Mouse (Mus musculus) neural tube, embryonic 15.5 days (tissue): ENCODE measurements around the gene Tob1. TPM values are rescaled to one million over a fixed set of nuclear protein-coding genes. Genes with fewer than 3 reads are reported as not detected.

Source experiments
- ATAC-seq: fragments of 200-750 bp; cut with Nextera tagmentation; 2 replicates; pipeline ENCODE4 v1.8.0; 2017; ENCODE audit warnings: mild to moderate bottlenecking, moderate TSS enrichment, moderate library complexity; ENCODE audit not compliant: low FRiP score
- H3K27ac ChIP-seq: fragments of 300-500 bp; sonication (generic); replicated peaks from 2 replicates; pipeline ENCODE4 v1.5.1; 2015; ENCODE audit warnings: mild to moderate bottlenecking, inconsistent platforms
- H3K27me3 ChIP-seq: fragments of 300-500 bp; sonication (generic); replicated peaks from 2 replicates; pipeline ENCODE4 v1.6.1; 2015; ENCODE audit warnings: inconsistent platforms
- H3K36me3 ChIP-seq: fragments of 300-500 bp; sonication (generic); 2 replicates; pipeline ENCODE4 v1.6.1; 2015; ENCODE audit warnings: inconsistent platforms
- H3K4me1 ChIP-seq: fragments of 300-500 bp; sonication (generic); 2 replicates; pipeline ENCODE4 v1.6.1; 2015; ENCODE audit warnings: inconsistent platforms
- H3K4me2 ChIP-seq: fragments of 300-500 bp; sonication (generic); 2 replicates; pipeline ENCODE4 v1.6.1; 2015; ENCODE audit warnings: inconsistent platforms, mild to moderate bottlenecking, moderate library complexity
- H3K4me3 ChIP-seq: fragments of 300-500 bp; sonication (generic); replicated peaks from 2 replicates; pipeline ENCODE4 v1.5.1; 2015; ENCODE audit warnings: mild to moderate bottlenecking, inconsistent platforms
- H3K9ac ChIP-seq: fragments of 300-500 bp; sonication (generic); replicated peaks from 2 replicates; pipeline ENCODE4 v1.6.1; 2015; ENCODE audit warnings: mild to moderate bottlenecking, inconsistent platforms
- H3K9me3 ChIP-seq: fragments of 300-500 bp; sonication (generic); replicated peaks from 2 replicates; pipeline ENCODE4 v1.6.1; 2016; ENCODE audit warnings: inconsistent platforms
- WGBS: fragments of 180-500 bp; shearing (Covaris S2); methylation state at CpG from one replicate; pipeline ENCODE4 v1.1.7; 2015; ENCODE audit warnings: mixed read lengths; 5-methylcytosine and 5-hydroxymethylcytosine counted together
- polyA plus RNA-seq: library from polyadenylated mRNA; unstranded; fragments of >200 nt; fragmentation: Nextera tagmentation; extraction: Ambion mirVana; gene quantifications from 2 replicates; pipeline ENCODE4 v1.2.1, GENCODE M21; 2015

The Tob1 gene
- polyA plus RNA-seq = 28.3 and 31.4 TPM in 2 replicates

- peaks cover 26% of the 10 kb centered on the region for H3K4me1 ChIP-seq
- peaks cover 2% of the 10 kb centered on the region; the same call in 1 of the 2 replicates for H3K36me3 ChIP-seq
- peak within 1 kb of the TSS; percentile 99 for H3K27ac ChIP-seq
- under 1% methylated on average over 41 of the region's 55 CpGs for WGBS
- H3K9me3 ChIP-seq = no peaks in the 10 kb centered on the region
- peak within 1 kb of the TSS; percentile 94 for H3K4me3 ChIP-seq
- ATAC-seq = peak; percentile 97
- H3K4me2 ChIP-seq = peak within 1 kb of the TSS; percentile 98
- no peaks in the 10 kb centered on the region for H3K27me3 ChIP-seq
- H3K9ac ChIP-seq = peak within 1 kb of the TSS; percentile 99
Observed at GRCm38 (mm10) chr11:94211124-94211603, at the start of gene Tob1. Gene Tob1 (plus strand): TSS chr11:94211454.

DNA sequence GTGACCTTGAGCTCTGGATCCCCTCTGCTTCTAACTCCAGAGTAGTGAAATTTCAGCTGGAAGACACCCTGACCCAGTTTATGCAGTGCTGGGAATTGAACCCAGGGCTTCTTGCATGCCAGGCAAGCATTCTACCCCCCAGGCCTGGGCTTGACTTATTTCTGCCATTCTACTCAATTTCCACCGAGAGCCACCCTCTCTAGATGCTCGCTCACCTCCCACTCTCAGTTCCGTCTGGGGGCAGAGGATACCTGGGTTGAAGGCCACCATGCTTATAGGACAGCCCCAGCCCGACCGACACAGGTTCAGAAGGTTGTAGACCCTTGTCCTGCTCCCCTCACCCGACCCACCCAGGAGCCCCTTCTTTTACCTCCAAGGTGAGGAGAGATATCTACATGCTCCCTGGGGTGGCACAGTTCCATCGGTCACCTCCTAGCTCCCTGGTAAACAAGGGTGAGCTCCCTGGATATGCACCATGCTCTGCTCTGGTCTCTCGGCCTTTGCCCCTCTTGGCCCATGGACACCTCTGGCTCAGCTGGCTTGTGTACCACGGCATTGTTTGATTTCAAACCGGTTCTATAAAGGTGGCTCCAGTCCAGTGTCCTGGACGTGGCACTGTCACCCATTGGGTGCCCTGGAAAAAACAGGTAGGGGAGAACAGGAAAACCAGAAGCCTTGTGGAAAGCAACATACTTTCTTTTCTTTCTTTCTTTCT is 49.2 kb upstream of the Tob1 start:
- Histone ChIP-seq H3K4me3 (no peak overlapping the region), H3K36me3 (no peaks in the 10 kb centered on the region), H3K4me2 (no peak overlapping the region), H3K9me3 (no peaks in the 10 kb centered on the region), H3K27ac (peak overlapping the region; percentile 98), H3K27me3 (no peaks in the 10 kb centered on the region), H3K9ac (no peak overlapping the region), H3K4me1 (peaks cover 40% of the 10 kb centered on the region)
- WGBS = 87% methylated on average over 11 of the region's 11 CpGs
- no peak for ATAC-seq

GRCm38 (mm10) chr11:94163005-94163767 is 48.1 kb upstream of the Tob1 start:
- no peak for ATAC-seq
- H3K9me3 ChIP-seq = no peaks in the 10 kb centered on the region
- no peaks in the 10 kb centered on the region for H3K27me3 ChIP-seq
- H3K4me2 ChIP-seq = no peak overlapping the region
- 41% methylated on average over 9 of the region's 9 CpGs for WGBS
- no peaks in the 10 kb centered on the region for H3K36me3 ChIP-seq
- no peak overlapping the region for H3K27ac ChIP-seq
- no peak overlapping the region for H3K9ac ChIP-seq
- peaks cover 40% of the 10 kb centered on the region for H3K4me1 ChIP-seq
- no peak overlapping the region for H3K4me3 ChIP-seq

GRCm38 (mm10) chr11:94165745-94166144 is 45.5 kb upstream of the Tob1 start:
- WGBS = 80% methylated on average over 4 of the region's 4 CpGs
- H3K4me3 ChIP-seq = no peak overlapping the region
- no peak overlapping the region for H3K27ac ChIP-seq
- H3K36me3 ChIP-seq = no peaks in the 10 kb centered on the region
- H3K9ac ChIP-seq = no peak overlapping the region
- ATAC-seq = no peak
- H3K9me3 ChIP-seq = no peaks in the 10 kb centered on the region
- H3K4me1 ChIP-seq = peaks cover 15% of the 10 kb centered on the region
- no peaks in the 10 kb centered on the region for H3K27me3 ChIP-seq
- no peak overlapping the region for H3K4me2 ChIP-seq

DNA sequence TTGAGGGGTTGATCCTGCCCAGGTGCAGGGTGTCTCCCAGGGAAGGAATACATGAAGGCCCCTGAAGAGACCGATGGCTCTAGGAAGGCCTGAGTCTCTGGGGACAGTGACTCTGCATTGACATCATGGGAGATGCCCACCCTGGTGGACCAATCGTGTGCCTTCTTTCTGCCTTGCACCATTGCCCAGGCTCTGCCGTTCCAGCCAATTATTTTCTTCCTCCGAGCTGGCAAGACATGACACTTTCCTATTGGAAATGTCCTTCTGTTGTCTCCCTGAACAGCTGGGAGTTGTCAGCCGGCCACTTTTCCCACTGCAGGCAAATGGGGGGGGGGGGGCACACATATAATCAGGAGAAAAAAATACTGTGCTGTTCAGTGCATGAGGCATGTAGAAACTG is 43.0 kb upstream of the Tob1 start:
- Histone ChIP-seq H3K27ac (no peak overlapping the region; the same call in 1 of the 2 replicates), H3K4me1 (no peaks in the 10 kb centered on the region; the same call in 1 of the 2 replicates)
- 35% methylated on average over 5 of the region's 5 CpGs for WGBS

GRCm38 (mm10) chr11:94169596-94169995 is 41.7 kb upstream of the Tob1 start:
- H3K27me3 ChIP-seq = no peaks in the 10 kb centered on the region
- no peaks in the 10 kb centered on the region; the same call in 1 of the 2 replicates for H3K4me1 ChIP-seq
- ATAC-seq = no peak
- 68% methylated on average over 5 of the region's 5 CpGs for WGBS
- H3K9me3 ChIP-seq = no peaks in the 10 kb centered on the region
- H3K9ac ChIP-seq = no peak overlapping the region
- no peak overlapping the region for H3K27ac ChIP-seq
- no peak overlapping the region for H3K4me2 ChIP-seq
- H3K36me3 ChIP-seq = no peaks in the 10 kb centered on the region
- H3K4me3 ChIP-seq = no peak overlapping the region

More for the DNA sequence above, 43.0 kb upstream of the Tob1 start:
- H3K4me2 ChIP-seq = no peak overlapping the region
- H3K4me3 ChIP-seq = no peak overlapping the region
- H3K36me3 ChIP-seq = no peaks in the 10 kb centered on the region
- ATAC-seq = no peak
- no peak overlapping the region for H3K9ac ChIP-seq
- H3K9me3 ChIP-seq = no peaks in the 10 kb centered on the region
- H3K27me3 ChIP-seq = no peaks in the 10 kb centered on the region

DNA sequence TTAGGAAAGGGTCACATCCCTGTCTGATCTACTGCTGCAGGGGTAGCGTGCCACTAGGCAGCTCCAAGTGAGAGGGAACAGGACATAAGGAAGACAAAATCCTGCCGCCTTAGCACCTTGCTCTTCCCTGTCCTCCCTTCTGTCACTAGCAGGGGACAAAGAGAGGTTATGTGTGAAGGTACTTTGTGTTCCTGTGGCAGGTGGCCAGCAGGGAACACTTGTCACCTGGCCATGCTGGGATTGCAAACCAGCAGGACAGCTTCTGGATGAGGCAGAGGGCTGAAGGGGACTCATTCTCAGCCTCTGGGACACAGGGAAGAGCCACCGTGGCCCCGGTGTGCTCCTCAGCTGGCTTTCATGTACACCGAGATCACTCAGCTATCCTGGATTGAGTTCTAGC is 39.6 kb upstream of the Tob1 start:
- Histone ChIP-seq H3K9me3 (no peaks in the 10 kb centered on the region), H3K4me2 (no peak overlapping the region), H3K36me3 (no peaks in the 10 kb centered on the region), H3K27me3 (no peaks in the 10 kb centered on the region), H3K27ac (no peak overlapping the region), H3K4me1 (no peaks in the 10 kb centered on the region; the same call in 1 of the 2 replicates), H3K9ac (no peak overlapping the region), H3K4me3 (no peak overlapping the region)
- ATAC-seq = no peak
- 86% methylated on average over 5 of the region's 5 CpGs for WGBS

GRCm38 (mm10) chr11:94172186-94172585 is 39.1 kb upstream of the Tob1 start:
- 82% methylated on average over 9 of the region's 9 CpGs for WGBS
- H3K27me3 ChIP-seq = no peaks in the 10 kb centered on the region
- H3K36me3 ChIP-seq = no peaks in the 10 kb centered on the region
- H3K4me3 ChIP-seq = no peak overlapping the region
- no peak overlapping the region for H3K27ac ChIP-seq
- no peaks in the 10 kb centered on the region for H3K9me3 ChIP-seq
- no peak overlapping the region for H3K4me2 ChIP-seq
- no peak overlapping the region for H3K9ac ChIP-seq
- ATAC-seq = no peak
- H3K4me1 ChIP-seq = no peaks in the 10 kb centered on the region; the same call in 1 of the 2 replicates

DNA sequence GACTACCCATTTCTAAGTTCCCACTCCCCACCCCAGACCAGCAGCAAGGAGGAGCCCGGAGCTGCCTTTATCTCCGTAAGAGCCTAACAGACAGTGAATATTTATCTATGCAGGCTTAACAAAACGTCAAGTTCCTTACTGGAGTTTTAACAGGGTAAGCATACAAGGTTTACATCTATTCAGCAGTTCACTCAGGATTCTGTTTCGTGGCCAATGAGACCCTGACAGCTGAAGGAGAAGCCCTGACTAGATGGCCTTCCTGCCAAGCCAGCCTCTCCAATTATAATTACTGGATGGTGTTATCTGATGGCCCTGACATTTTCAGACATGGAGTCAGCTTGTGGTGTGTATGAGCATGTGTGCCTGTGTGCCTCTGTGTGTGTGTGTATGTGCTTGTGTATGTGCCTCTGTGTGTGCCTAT is 37.5 kb upstream of the Tob1 start:
- no peak overlapping the region for H3K4me2 ChIP-seq
- H3K9ac ChIP-seq = no peak overlapping the region
- WGBS = 58% methylated on average over 4 of the region's 4 CpGs
- ATAC-seq = no peak
- H3K36me3 ChIP-seq = no peaks in the 10 kb centered on the region
- H3K4me3 ChIP-seq = no peak overlapping the region
- H3K4me1 ChIP-seq = no peaks in the 10 kb centered on the region; the same call in 1 of the 2 replicates
- no peaks in the 10 kb centered on the region for H3K9me3 ChIP-seq
- no peak overlapping the region for H3K27ac ChIP-seq
- H3K27me3 ChIP-seq = no peaks in the 10 kb centered on the region

DNA sequence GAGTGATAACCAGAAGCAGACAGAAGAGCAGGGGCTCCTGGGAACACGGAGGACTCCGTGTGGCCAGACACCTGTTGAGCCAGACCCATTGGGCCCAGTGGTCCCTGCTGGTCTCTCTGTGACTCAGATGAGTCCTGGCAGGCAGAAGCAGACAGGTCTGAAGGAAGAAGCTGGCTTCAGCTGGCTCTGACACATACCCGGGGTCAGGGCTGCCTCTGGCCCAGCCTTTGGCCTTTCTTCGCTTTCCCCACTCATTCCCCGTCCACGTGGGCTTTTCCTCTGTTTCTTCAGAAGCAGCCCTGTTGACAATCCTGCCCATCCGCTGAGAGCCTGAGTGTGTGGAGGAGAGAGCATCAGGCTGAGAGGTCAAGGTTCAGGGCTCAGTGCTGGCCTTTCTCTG is 36.0 kb upstream of the Tob1 start:
- Histone ChIP-seq H3K4me1 (no peaks in the 10 kb centered on the region; the same call in 1 of the 2 replicates), H3K4me2 (no peak overlapping the region), H3K9me3 (no peaks in the 10 kb centered on the region), H3K27me3 (no peaks in the 10 kb centered on the region), H3K4me3 (no peak overlapping the region), H3K36me3 (no peaks in the 10 kb centered on the region), H3K27ac (no peak overlapping the region), H3K9ac (no peak overlapping the region)
- no peak for ATAC-seq
- 70% methylated on average over 7 of the region's 7 CpGs for WGBS

DNA sequence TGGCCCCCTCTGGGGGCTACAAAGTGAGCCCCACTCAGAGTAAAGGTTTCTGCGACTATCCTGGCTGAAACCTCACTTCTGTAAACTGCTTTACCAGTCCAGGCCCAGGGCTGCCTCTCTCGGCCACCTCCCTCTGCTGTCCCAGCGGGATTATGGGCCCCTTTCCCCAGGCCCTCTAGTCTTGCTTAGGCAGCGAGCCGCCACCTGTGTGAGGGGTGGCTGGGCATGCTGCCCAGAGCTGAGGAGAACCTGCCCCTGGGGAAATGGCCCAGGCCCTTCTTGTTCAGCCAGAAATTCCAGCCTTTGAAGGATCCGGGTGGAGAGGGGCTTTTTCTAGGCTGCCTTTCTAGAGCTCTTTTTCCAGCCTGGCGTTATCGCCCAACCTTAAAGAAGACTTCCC is 35.6 kb upstream of the Tob1 start:
- no peaks in the 10 kb centered on the region for H3K27me3 ChIP-seq
- H3K36me3 ChIP-seq = no peaks in the 10 kb centered on the region
- WGBS = 53% methylated on average over 8 of the region's 8 CpGs
- no peak overlapping the region for H3K4me3 ChIP-seq
- H3K9ac ChIP-seq = no peak overlapping the region
- no peak overlapping the region for H3K27ac ChIP-seq
- no peaks in the 10 kb centered on the region for H3K9me3 ChIP-seq
- ATAC-seq = no peak
- no peak overlapping the region for H3K4me2 ChIP-seq
- no peaks in the 10 kb centered on the region; the same call in 1 of the 2 replicates for H3K4me1 ChIP-seq
